Mouse (Mus musculus) liver, embryonic 14.5 days (tissue): ENCODE data around the gene Ttll11. TPM values are rescaled to one million over a fixed set of nuclear protein-coding genes. Genes with fewer than 3 reads are reported as not detected.

ENCODE experiments used
- ATAC-seq: fragments of 200-750 bp; cut with Nextera tagmentation; 2 replicates; pipeline ENCODE4 v1.8.0; 2017; ENCODE audit warnings: moderate number of reproducible peaks, mild to moderate bottlenecking, moderate library complexity; ENCODE audit not compliant: insufficient read depth
- DNase-seq, 3 experiments: peaks; one replicate each; pipeline ENCODE4 v3.0.0-alpha.2; 2012 to 2013; ENCODE audit warnings: low read depth in 3 of 3, low spot score in 3 of 3
- H3K27ac ChIP-seq: fragments of 300-500 bp; sonication (generic); 2 replicates; pipeline ENCODE4 v1.5.1; 2014; ENCODE audit warnings: moderate library complexity, mild to moderate bottlenecking, control low read depth, inconsistent platforms
- H3K27me3 ChIP-seq: fragments of 300-500 bp; sonication (generic); 2 replicates; pipeline ENCODE4 v1.6.1; 2014; ENCODE audit warnings: mild to moderate bottlenecking, low read length, moderate library complexity; ENCODE audit not compliant: control insufficient read depth, insufficient read depth
- H3K36me3 ChIP-seq: fragments of 300-500 bp; sonication (generic); replicated peaks from 2 replicates; pipeline ENCODE4 v1.6.1; 2014; ENCODE audit warnings: low read depth; ENCODE audit not compliant: control insufficient read depth, insufficient read depth
- H3K4me1 ChIP-seq, 2 experiments: fragments of 200-500 bp in 1 of 2; fragments of 300-500 bp in 1 of 2; sonication (generic) in 1 of 2; replicated peaks; 2 replicates each; pipeline ENCODE4 v1.6.1; 2012 to 2014; ENCODE audit warnings: antibody characterized with exemption in 1 of 2, inconsistent platforms in 1 of 2, low read length in 1 of 2; ENCODE audit not compliant: control insufficient read depth in 2 of 2, insufficient read depth in 2 of 2
- H3K4me2 ChIP-seq: fragments of 300-500 bp; sonication (generic); 2 replicates; pipeline ENCODE4 v1.6.1; 2014; ENCODE audit warnings: low read depth, mild to moderate bottlenecking, control low read depth, moderate library complexity
- H3K4me3 ChIP-seq, 2 experiments: fragments of 200-500 bp in 1 of 2; fragments of 300-500 bp in 1 of 2; sonication (generic) in 1 of 2; 2 replicates each; pipeline ENCODE4 v1.5.1; 2012 to 2014; ENCODE audit warnings: low read depth in 2 of 2, low read length in 2 of 2, mild to moderate bottlenecking in 2 of 2, control low read depth in 1 of 2, inconsistent platforms in 1 of 2, moderate library complexity in 1 of 2; ENCODE audit not compliant: insufficient read depth in 1 of 2
- H3K9ac ChIP-seq: fragments of 300-500 bp; sonication (generic); replicated peaks from 2 replicates; pipeline ENCODE4 v1.6.1; 2014; ENCODE audit warnings: mild to moderate bottlenecking, control low read depth, moderate library complexity
- H3K9me3 ChIP-seq: fragments of 300-500 bp; sonication (generic); 2 replicates; pipeline ENCODE4 v1.6.1; 2016; ENCODE audit warnings: low read length, mixed read lengths; ENCODE audit not compliant: control insufficient read depth
- CTCF ChIP-seq: IDR thresholded peaks from 2 replicates; pipeline ENCODE4 v1.5.1; 2016; ENCODE audit warnings: antibody characterized with exemption, low read depth, control low read depth
- EP300 ChIP-seq: IDR thresholded peaks from 2 replicates; pipeline ENCODE4 v1.6.1; 2016; ENCODE audit warnings: antibody characterized with exemption, low read depth
- WGBS: fragments of 180-500 bp; shearing (Covaris S2); extraction: QIAGEN DNeasy Blood & Tissue Kit; methylation state at CpG from one replicate; pipeline ENCODE4 v1.1.7; 2014; ENCODE audit not compliant: insufficient replicate concordance; 5-methylcytosine and 5-hydroxymethylcytosine counted together
- polyA plus RNA-seq, 2 experiments: library from polyadenylated mRNA; depleted of rRNA in 1 of 2; stranded (reverse) in 1 of 2; unstranded in 1 of 2; fragments of >200 nt; fragmentation: Nextera tagmentation in 1 of 2; extraction: Ambion mirVana in 1 of 2; gene quantifications; 2 replicates each; pipeline versions ENCODE4 v1.2.1 to v1.2.3; 2012 to 2014

Ttll11 gene
- polyA plus RNA-seq, 2 experiments: 0.42 to 0.83 TPM

- no peak for ATAC-seq
Measured at GRCm38 (mm10) chr2:35843896-35844690, 135.6 kb downstream of the Ttll11 start.

DNA sequence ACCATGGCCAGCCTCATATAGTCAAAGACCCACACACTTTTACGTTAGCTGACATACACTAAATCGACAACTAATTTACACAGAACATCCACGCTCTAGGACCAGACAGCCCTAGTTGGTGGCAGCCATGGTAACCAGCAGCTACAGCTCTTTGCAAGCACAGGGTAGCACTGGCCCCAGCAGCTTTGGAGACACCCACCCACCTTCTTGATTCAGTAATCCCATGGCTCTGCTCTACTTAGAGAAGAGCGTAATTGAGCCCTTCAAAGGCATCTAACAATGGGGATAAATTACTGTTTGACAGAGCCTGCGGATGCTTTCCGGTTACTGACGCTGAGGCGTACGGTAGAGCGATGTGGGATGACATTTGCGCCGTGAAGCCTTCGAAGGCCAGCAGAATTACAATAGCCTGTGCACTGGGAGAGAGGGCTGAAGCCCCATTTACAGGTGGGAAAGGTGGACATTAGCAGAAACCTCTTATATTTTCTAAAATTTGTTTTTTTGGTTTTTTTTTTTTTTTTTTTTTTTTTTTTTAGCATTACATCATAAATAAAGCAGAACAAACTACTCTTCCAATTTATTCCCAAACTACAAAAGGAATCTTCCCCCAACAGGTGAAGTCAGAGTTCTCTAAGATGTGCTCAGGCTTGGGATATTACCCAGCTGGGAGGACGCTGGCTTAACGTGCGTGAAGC lies 136.8 kb downstream of the Ttll11 start:
- DNase-seq: no peak
- 84% methylated on average over 16 of the region's 16 CpGs for WGBS
- no peaks in the 10 kb centered on the region for H3K36me3 ChIP-seq
- no peak for ATAC-seq
- no peaks in the 10 kb centered on the region for H3K27me3 ChIP-seq
- H3K4me1 ChIP-seq: peaks cover 0 to 3% of the 10 kb centered on the region in 2 experiments; a peak in 1 of 4 replicates
- H3K4me3 ChIP-seq: no peak overlapping the region
- H3K9me3 ChIP-seq: no peaks in the 10 kb centered on the region
- no peak overlapping the region for H3K4me2 ChIP-seq
- TF ChIP-seq EP300 (no peak), CTCF (no peak)
- no peak overlapping the region for H3K9ac ChIP-seq
- H3K27ac ChIP-seq: no peak overlapping the region

More at GRCm38 (mm10) chr2:35843896-35844690, 135.6 kb downstream of the Ttll11 start:
- Histone ChIP-seq H3K9me3 (no peaks in the 10 kb centered on the region), H3K27ac (no peak overlapping the region), H3K4me2 (no peak overlapping the region), H3K9ac (no peak overlapping the region), H3K27me3 (no peaks in the 10 kb centered on the region), H3K4me1 (peaks cover 0 to 3% of the 10 kb centered on the region in 2 experiments; a peak in 1 of 4 replicates), H3K36me3 (no peaks in the 10 kb centered on the region), H3K4me3 (no peak overlapping the region)
- TF ChIP-seq EP300: no peak
- TF ChIP-seq CTCF: no peak
- WGBS: 48% methylated on average over 13 of the region's 13 CpGs
- no peak for DNase-seq

DNA sequence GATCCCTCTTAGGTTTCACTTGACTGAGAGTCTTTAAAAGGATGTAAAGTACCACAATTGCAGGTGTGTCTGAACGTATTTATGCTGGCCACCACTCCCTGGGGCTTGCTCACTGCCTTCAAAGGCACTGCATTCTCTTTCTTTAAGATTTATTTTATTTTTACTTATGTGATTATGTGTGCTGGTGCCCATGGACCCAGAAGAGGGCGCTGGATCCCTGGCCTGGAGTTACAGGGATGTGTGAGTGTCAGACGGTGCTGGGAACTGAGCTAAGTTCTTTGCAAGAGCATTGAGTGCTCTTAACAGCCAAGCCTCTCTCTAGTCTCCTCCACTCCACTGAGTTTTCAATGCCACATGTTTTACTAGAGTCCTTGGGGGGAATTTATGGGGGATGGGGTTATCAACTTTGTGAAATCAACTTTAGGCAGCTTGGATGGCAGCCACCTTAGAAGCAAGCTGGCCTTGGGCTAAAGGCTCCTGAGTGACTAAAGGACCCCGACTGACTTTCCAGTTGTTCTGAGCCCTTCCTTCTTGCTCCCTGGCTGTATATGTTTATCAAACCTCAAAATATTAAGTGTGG lies 137.8 kb downstream of the Ttll11 start:
- Histone ChIP-seq H3K4me2 (no peak overlapping the region), H3K36me3 (no peaks in the 10 kb centered on the region), H3K9me3 (no peaks in the 10 kb centered on the region), H3K27me3 (no peaks in the 10 kb centered on the region), H3K4me1 (peaks cover 0 to 3% of the 10 kb centered on the region in 2 experiments; a peak in 1 of 4 replicates), H3K27ac (no peak overlapping the region), H3K4me3 (no peak overlapping the region), H3K9ac (no peak overlapping the region)
- TF ChIP-seq EP300 (no peak), CTCF (0 out of 2 replicates have a peak, but pooled peaks have one; percentile 32)
- no peak for ATAC-seq
- DNase-seq: no peak
- 41% methylated on average over 4 of the region's 4 CpGs for whole genome bisulfite sequencing

DNA sequence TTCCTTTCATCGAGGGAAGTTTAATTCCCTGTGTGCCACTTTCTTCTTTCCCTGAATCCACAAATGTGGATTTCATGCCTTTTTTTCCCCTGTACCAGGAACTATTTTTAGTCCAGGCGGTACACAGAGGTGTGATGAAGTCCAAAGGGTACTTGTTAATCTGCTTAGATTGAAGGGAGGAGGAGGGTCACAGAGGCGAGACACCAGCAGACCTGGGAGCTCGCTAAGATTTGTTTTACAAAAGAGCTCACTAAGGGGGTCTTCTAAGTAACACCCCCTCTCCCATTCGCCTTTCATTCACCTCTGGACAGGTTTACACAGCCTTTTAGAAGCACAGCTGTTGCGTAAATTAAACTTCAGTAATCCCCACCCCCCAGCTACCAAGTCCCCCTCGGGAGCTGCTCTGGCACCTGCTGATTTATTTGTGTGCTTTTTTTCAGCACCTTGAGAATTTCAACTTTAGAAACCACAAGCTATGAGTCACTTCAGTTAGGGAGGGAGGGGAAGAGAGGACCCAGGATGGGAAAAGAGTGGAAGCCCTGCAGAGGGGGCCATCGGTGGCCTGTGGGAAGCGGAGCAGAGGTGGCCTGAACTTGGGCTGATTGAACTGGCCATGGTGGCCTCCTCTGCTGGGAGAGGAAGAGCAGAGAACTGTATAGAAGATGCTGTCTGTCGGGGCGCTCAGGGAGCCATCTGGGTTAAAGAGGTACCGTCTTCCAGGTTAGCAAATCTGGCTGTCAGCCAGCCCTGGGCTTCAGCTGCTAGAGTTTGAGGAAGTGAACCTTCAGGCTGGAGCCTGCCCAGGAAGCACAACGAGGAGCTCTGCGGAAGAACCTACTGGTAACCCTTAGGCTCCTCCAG lies 138.5 kb downstream of the Ttll11 start:
- Histone ChIP-seq H3K27me3 (no peaks in the 10 kb centered on the region), H3K9ac (no peak overlapping the region), H3K9me3 (no peaks in the 10 kb centered on the region), H3K4me1 (peaks cover 0 to 3% of the 10 kb centered on the region in 2 experiments; a peak in 1 of 4 replicates), H3K27ac (no peak overlapping the region), H3K36me3 (no peaks in the 10 kb centered on the region), H3K4me2 (0 out of 2 replicates have a peak overlapping the region, but pooled peaks have one; percentile 1), H3K4me3 (no peak overlapping the region)
- ATAC-seq (no peak), DNase-seq (no peak)
- no peak for TF ChIP-seq CTCF
- no peak for TF ChIP-seq EP300
- WGBS: 30% methylated on average over 14 of the region's 14 CpGs
